Mouse (Mus musculus) kidney, postnatal 36 days (tissue): ENCODE measurements around the gene Gm16513.
"Not testable (repeated sequence)": the region's sequence is repeated elsewhere in the genome, so short reads cannot be mapped to it uniquely, and the experiment has no call there.

ENCODE experiments used
- DNase-seq, 2 experiments: peaks; one replicate each; pipeline ENCODE4 v3.0.0; 2021 to 2022; ENCODE audit warnings: mixed read lengths in 2 of 2

The Gm16513 gene

DNA sequence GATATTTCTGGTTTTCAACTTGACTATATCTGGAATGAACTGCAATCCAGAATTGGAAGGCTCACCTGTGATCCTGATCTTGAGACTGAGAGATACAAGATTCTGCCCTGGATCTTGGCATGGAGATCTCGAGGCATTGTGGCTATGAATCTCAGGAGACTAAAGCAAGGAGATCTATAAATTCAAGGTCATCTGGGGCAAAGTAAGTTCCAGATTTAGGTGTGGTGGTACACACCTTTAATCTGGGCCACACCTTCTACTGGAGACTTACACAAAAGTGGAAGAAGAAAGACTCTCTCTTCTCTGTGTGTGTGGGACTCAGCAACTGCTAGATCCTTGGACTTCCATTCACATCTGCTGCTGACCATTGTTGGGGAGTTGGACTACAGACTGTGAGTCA lies at the start of gene Gm16513:
Gm16513 (plus strand) TSS at position 301 of the 400 bp plus-strand sequence.
- DNase-seq, result not testable (repeated sequence)
